Mouse (Mus musculus) testis, postnatal 14 days (tissue): ENCODE data around the gene Mboat1.

Experiments used
- DNase-seq: peaks from one replicate; pipeline ENCODE4 v3.0.0; 2021; ENCODE audit warnings: low spot score

Gene Mboat1

GRCm38 (mm10) chr13:30185959-30186358 lies 49.7 kb downstream of the Mboat1 start:
- DNase-seq: no peak

- DNase-seq: no peak
Measured at GRCm38 (mm10) chr13:30186456-30186855, 50.2 kb downstream of the Mboat1 start.

GRCm38 (mm10) chr13:30192031-30192716 lies 55.9 kb downstream of the Mboat1 start:
- DNase-seq: no peak

GRCm38 (mm10) chr13:30193363-30193762 lies 57.1 kb downstream of the Mboat1 start:
- DNase-seq: no peak

- DNase-seq: no peak
Measured at GRCm38 (mm10) chr13:30194834-30195233, 58.5 kb downstream of the Mboat1 start.

- DNase-seq: no peak
Measured at GRCm38 (mm10) chr13:30196661-30197060, 60.4 kb downstream of the Mboat1 start.

- peak; percentile 13 for DNase-seq
Measured at GRCm38 (mm10) chr13:30198101-30198570, 61.8 kb downstream of the Mboat1 start.

GRCm38 (mm10) chr13:30199821-30200220 lies 63.5 kb downstream of the Mboat1 start:
- no peak for DNase-seq

GRCm38 (mm10) chr13:30200737-30201136 lies 64.4 kb downstream of the Mboat1 start:
- no peak for DNase-seq

- DNase-seq: no peak
Measured at GRCm38 (mm10) chr13:30203018-30203417, 66.7 kb downstream of the Mboat1 start.

- DNase-seq: no peak
Measured at GRCm38 (mm10) chr13:30208176-30208575, 71.9 kb downstream of the Mboat1 start.

GRCm38 (mm10) chr13:30213276-30213675 lies 77.0 kb downstream of the Mboat1 start:
- DNase-seq: no peak

- no peak for DNase-seq
Measured at GRCm38 (mm10) chr13:30217588-30218371, 81.5 kb downstream of the Mboat1 start.

- DNase-seq: no peak
Measured at GRCm38 (mm10) chr13:30219597-30219996, 83.3 kb downstream of the Mboat1 start.

- no peak for DNase-seq
Measured at GRCm38 (mm10) chr13:30221316-30221715, 85.0 kb downstream of the Mboat1 start.

GRCm38 (mm10) chr13:30224114-30224513 lies 87.8 kb downstream of the Mboat1 start:
- no peak for DNase-seq

- DNase-seq: no peak
Measured at GRCm38 (mm10) chr13:30224659-30225058, 88.4 kb downstream of the Mboat1 start.

- DNase-seq: no peak
Measured at GRCm38 (mm10) chr13:30228762-30229161, 92.5 kb downstream of the Mboat1 start.

- no peak for DNase-seq
Measured at GRCm38 (mm10) chr13:30229625-30230139, 93.4 kb downstream of the Mboat1 start.

- no peak for DNase-seq
Measured at GRCm38 (mm10) chr13:30235056-30235750, 98.9 kb downstream of the Mboat1 start.

GRCm38 (mm10) chr13:30239396-30239795 lies 103.1 kb downstream of the Mboat1 start:
- no peak for DNase-seq

- DNase-seq: no peak
Measured at GRCm38 (mm10) chr13:30245573-30245972, 109.3 kb downstream of the Mboat1 start.
